ENCODE assay signal across 28 mouse cellular contexts in the genomic region with DNA sequence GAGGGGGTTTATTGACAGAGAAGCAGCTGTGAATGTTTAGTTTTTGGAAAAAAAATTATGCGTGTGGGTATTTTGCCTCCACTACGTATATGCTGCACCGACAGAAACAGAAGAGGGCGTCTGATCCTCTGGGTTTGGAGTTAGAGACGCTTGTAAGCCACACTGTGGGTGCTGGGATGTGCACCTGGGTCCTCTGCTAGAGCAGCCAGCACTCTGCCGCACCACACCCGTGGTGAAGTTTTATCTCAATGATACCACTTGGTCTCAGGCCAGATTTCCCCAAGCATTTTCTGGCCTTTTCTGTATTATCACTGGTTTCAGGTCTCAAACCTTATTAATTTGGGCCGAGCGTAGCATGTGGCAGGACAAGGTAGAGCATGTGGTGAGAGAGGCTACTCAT. TPM values are rescaled to one million over a fixed set of nuclear protein-coding genes. Genes with fewer than 3 reads are reported as not detected.
DNase-seq lines count a peak whose midpoint lies in the region; ATAC-seq and TF ChIP-seq lines count a peak whose summit lies in the region.
"Had no signal": no experiment of that assay in that cellular context is flagged by ENCODE, and none has a peak within 500 bp of the region (broad histone marks: within the 10 kb centered on the region; RNA-seq: fewer than 3 reads in every experiment).

No protein-coding gene starts in this region.

- TF ChIP-seq RAD21 in MEL (IDR thresholded peaks at IDR 0.05; ENCODE audit: low read depth, low read length) = no peak

- H3K27me3 ChIP-seq in MEL (ENCODE audit: control insufficient read depth in 1 of 2, insufficient read depth in 2 of 2, low read length in 2 of 2) = no peaks in the 10 kb centered on the region
- no peaks in the 10 kb centered on the region for H3K27me3 ChIP-seq in liver, embryonic 11.5 days (replicated peaks; ENCODE audit: control insufficient read depth, insufficient read depth, low read length)
- H3K27me3 ChIP-seq in liver, embryonic 14.5 days (ENCODE audit: control insufficient read depth, insufficient read depth, low read length) = no peaks in the 10 kb centered on the region
- no peaks in the 10 kb centered on the region for H3K27me3 ChIP-seq in heart, embryonic 12.5 days (replicated peaks)
- no peaks in the 10 kb centered on the region for H3K27me3 ChIP-seq in forebrain, embryonic 11.5 days (ENCODE audit: control insufficient read depth, insufficient read depth, low read length)
- H3K27me3 ChIP-seq: embryonic facial prominence, embryonic 13.5 days; hindbrain, embryonic 12.5 days; hindbrain, embryonic 15.5 days; Patski had no signal

- no peak for TF ChIP-seq POLR2A in MEL (IDR thresholded peaks at IDR 0.05; ENCODE audit: control insufficient read depth in 1 of 2, insufficient read depth in 1 of 2, low read depth in 1 of 2, low read length in 2 of 2, poor library complexity in 1 of 2)

- intact Hi-C loops in left cerebral cortex, postnatal 14 days (cut with DNase I) = no loop called here

- H3K9me3 ChIP-seq in MEL (replicated peaks; ENCODE audit: insufficient read depth, low read length) = no peaks in the 10 kb centered on the region
- no peaks in the 10 kb centered on the region for H3K9me3 ChIP-seq in liver, embryonic 11.5 days (ENCODE audit: control insufficient read depth, low read length)
- H3K9me3 ChIP-seq in liver, embryonic 14.5 days (ENCODE audit: control insufficient read depth, low read length) = no peaks in the 10 kb centered on the region
- no peaks in the 10 kb centered on the region for H3K9me3 ChIP-seq in heart, embryonic 12.5 days (replicated peaks)
- no peaks in the 10 kb centered on the region for H3K9me3 ChIP-seq in forebrain, embryonic 11.5 days (ENCODE audit: control insufficient read depth, low read length)
- H3K9me3 ChIP-seq: embryonic facial prominence, embryonic 10.5 days; embryonic facial prominence, embryonic 13.5 days; forebrain, embryonic 10.5 days; heart, embryonic 10.5 days; hindbrain, embryonic 12.5 days; hindbrain, embryonic 15.5 days had no signal

- peaks cover 2 to 13% of the 10 kb centered on the region in 2 experiments; a peak in 2 of 4 replicates for H3K4me1 ChIP-seq in MEL (ENCODE audit: control insufficient read depth in 1 of 2, insufficient read depth in 2 of 2, low read length in 2 of 2)
- peaks cover 4% of the 10 kb centered on the region for H3K4me1 ChIP-seq in liver, embryonic 11.5 days (replicated peaks; ENCODE audit: control insufficient read depth, insufficient read depth, low read length)
- H3K4me1 ChIP-seq in liver, embryonic 14.5 days (replicated peaks; ENCODE audit: control insufficient read depth in 2 of 2, insufficient read depth in 2 of 2, low read length in 1 of 2) = peaks cover 0 to 1% of the 10 kb centered on the region in 2 experiments; a peak in 1 of 4 replicates
- peaks cover 10% of the 10 kb centered on the region; the same call in 1 of the 2 replicates for H3K4me1 ChIP-seq in heart, embryonic 12.5 days (replicated peaks)
- no peaks in the 10 kb centered on the region for H3K4me1 ChIP-seq in forebrain, embryonic 11.5 days (replicated peaks; ENCODE audit: control insufficient read depth, insufficient read depth, low read length)
- H3K4me1 ChIP-seq: embryonic facial prominence, embryonic 13.5 days; hindbrain, embryonic 12.5 days; hindbrain, embryonic 15.5 days had no signal

- peak; percentile 68; the same call in 1 of the 2 replicates for ATAC-seq in liver, embryonic 11.5 days (replicated peaks; ENCODE audit: low FRiP score)
- peak; percentile 48; the same call in 1 of the 2 replicates for ATAC-seq in liver, embryonic 14.5 days (ENCODE audit: insufficient read depth)
- ATAC-seq in megakaryocyte progenitor cell, adult 5-6 weeks (replicated peaks; ENCODE audit: poor library complexity) = peak; percentile 73
- no peak for ATAC-seq in heart, embryonic 12.5 days (ENCODE audit: insufficient number of reproducible peaks, low FRiP score)
- no peak for ATAC-seq in forebrain, embryonic 11.5 days (replicated peaks; ENCODE audit: low FRiP score)
- ATAC-seq: forebrain, embryonic 14.5 days; forebrain, postnatal 0 days; Patski had no signal

- DNase-seq in MEL (ENCODE audit: low read depth, low spot score) = peak; percentile 55
- DNase-seq in liver, embryonic 11.5 days (ENCODE audit: low spot score) = no peak
- no peak for DNase-seq in liver, embryonic 14.5 days (ENCODE audit: low read depth in 3 of 3, low spot score in 3 of 3)
- DNase-seq in left cerebral cortex, postnatal 14 days (ENCODE audit: low spot score in 2 of 2) = no peak
- no peak for DNase-seq in forebrain, embryonic 11.5 days (ENCODE audit: low spot score)
- no peak for DNase-seq in heart, adult 9 months (ENCODE audit: low spot score in 2 of 2)
- DNase-seq: adrenal gland, postnatal 10 days; adrenal gland, postnatal 36 days; cerebellum, adult 11 months; cerebellum, adult 2 months; cerebellum, adult 9-11 months; cerebellum, postnatal 25 days; embryo, embryonic 11 days; forebrain, postnatal 0 days; gastrocnemius, adult 2 months; gastrocnemius, postnatal 14 days; heart, adult 18-20 months had no signal

- no peak overlapping the region for H3K4me2 ChIP-seq in liver, embryonic 11.5 days
- no peak overlapping the region for H3K4me2 ChIP-seq in liver, embryonic 14.5 days (ENCODE audit: low read depth)
- no peak overlapping the region for H3K4me2 ChIP-seq in heart, embryonic 12.5 days
- H3K4me2 ChIP-seq in forebrain, embryonic 11.5 days (ENCODE audit: low read depth, low read length, severe bottlenecking) = no peak overlapping the region
- H3K4me2 ChIP-seq: embryonic facial prominence, embryonic 13.5 days; hindbrain, embryonic 12.5 days; hindbrain, embryonic 15.5 days had no signal

- WGBS in liver, embryonic 11.5 days = 70% methylated on average over 9 of the region's 9 CpGs
- WGBS in liver, embryonic 14.5 days (ENCODE audit: insufficient replicate concordance) = 37% methylated on average over 9 of the region's 9 CpGs
- 75% methylated on average over 9 of the region's 9 CpGs for WGBS in heart, embryonic 12.5 days
- 90% methylated on average over 9 of the region's 9 CpGs for WGBS in forebrain, embryonic 11.5 days

- H3K27ac ChIP-seq in MEL (ENCODE audit: control insufficient read depth, low read depth, low read length) = peak overlapping the region; percentile 11; the same call in 1 of the 2 replicates
- H3K27ac ChIP-seq in liver, embryonic 11.5 days (ENCODE audit: low read depth, low read length) = no peak overlapping the region
- no peak overlapping the region for H3K27ac ChIP-seq in liver, embryonic 14.5 days
- H3K27ac ChIP-seq in heart, embryonic 12.5 days (ENCODE audit: poor library complexity, severe bottlenecking) = no peak overlapping the region
- no peak overlapping the region for H3K27ac ChIP-seq in forebrain, embryonic 11.5 days (ENCODE audit: low read depth, low read length)
- H3K27ac ChIP-seq: embryonic facial prominence, embryonic 10.5 days; embryonic facial prominence, embryonic 13.5 days; forebrain, embryonic 10.5 days; gastrocnemius, adult 2 months; heart, embryonic 10.5 days; hindbrain, embryonic 12.5 days; hindbrain, embryonic 15.5 days had no signal

- peak in 1 of 3 experiments; percentile 7; a peak in 1 of 6 replicates for TF ChIP-seq CTCF in MEL (IDR thresholded peaks at IDR 0.05 in 2 of 3, conservative IDR thresholded peaks at IDR 0.05 in 1 of 3; ENCODE audit: control insufficient read depth in 1 of 3, insufficient read depth in 1 of 3, low read depth in 2 of 3, low read length in 3 of 3, poor library complexity in 1 of 3, severe bottlenecking in 1 of 3)
- no peak for TF ChIP-seq CTCF in liver, embryonic 14.5 days (IDR thresholded peaks at IDR 0.05; ENCODE audit: low read depth)

- H3K79me2 ChIP-seq in MEL (ENCODE audit: control insufficient read depth, insufficient read depth, low read length, poor library complexity) = no peaks in the 10 kb centered on the region

- H3K4me3 ChIP-seq in MEL (ENCODE audit: control insufficient read depth in 1 of 2, insufficient read depth in 1 of 2, low read depth in 2 of 2, low read length in 2 of 2) = no peak overlapping the region
- H3K4me3 ChIP-seq in liver, embryonic 11.5 days (ENCODE audit: low read depth, low read length) = no peak overlapping the region
- H3K4me3 ChIP-seq in liver, embryonic 14.5 days (ENCODE audit: insufficient read depth in 1 of 2, low read depth in 2 of 2, low read length in 2 of 2) = no peak overlapping the region
- no peak overlapping the region for H3K4me3 ChIP-seq in heart, embryonic 12.5 days
- no peak overlapping the region for H3K4me3 ChIP-seq in forebrain, embryonic 11.5 days (ENCODE audit: low read depth, low read length)
- H3K4me3 ChIP-seq: embryonic facial prominence, embryonic 10.5 days; embryonic facial prominence, embryonic 13.5 days; erythroblast, embryonic 14.5 days; forebrain, embryonic 10.5 days; gastrocnemius, adult 2 months; heart, embryonic 10.5 days; hindbrain, embryonic 12.5 days; hindbrain, embryonic 15.5 days had no signal

- peak overlapping the region; percentile 20; the same call in 1 of the 2 replicates for H3K9ac ChIP-seq in MEL (ENCODE audit: control insufficient read depth, low read depth, low read length, poor library complexity, severe bottlenecking)
- no peak overlapping the region for H3K9ac ChIP-seq in liver, embryonic 11.5 days (ENCODE audit: low read depth, low read length)
- H3K9ac ChIP-seq in liver, embryonic 14.5 days (replicated peaks) = no peak overlapping the region
- H3K9ac ChIP-seq in heart, embryonic 12.5 days = no peak overlapping the region
- no peak overlapping the region for H3K9ac ChIP-seq in forebrain, embryonic 11.5 days (ENCODE audit: low read length)
- H3K9ac ChIP-seq: embryonic facial prominence, embryonic 13.5 days; forebrain, postnatal 0 days; hindbrain, embryonic 12.5 days; hindbrain, embryonic 15.5 days had no signal

- peak in 1 of 2 experiments; percentile 22; a peak in 1 of 4 replicates for TF ChIP-seq EP300 in MEL (IDR thresholded peaks at IDR 0.05; ENCODE audit: low read depth in 1 of 2, low read length in 2 of 2)
- TF ChIP-seq EP300 in liver, embryonic 14.5 days (IDR thresholded peaks at IDR 0.05; ENCODE audit: low read depth) = 0 out of 2 replicates have a peak, but pooled peaks have one; percentile 14

- H3K36me3 ChIP-seq in MEL (ENCODE audit: control insufficient read depth in 1 of 2, insufficient read depth in 2 of 2, low read length in 2 of 2) = peaks cover 0 to 11% of the 10 kb centered on the region in 2 experiments; a peak in 2 of 4 replicates
- no peaks in the 10 kb centered on the region for H3K36me3 ChIP-seq in liver, embryonic 11.5 days (ENCODE audit: control insufficient read depth, insufficient read depth, low read length)
- H3K36me3 ChIP-seq in liver, embryonic 14.5 days (replicated peaks; ENCODE audit: control insufficient read depth, insufficient read depth, low read depth) = no peaks in the 10 kb centered on the region
- H3K36me3 ChIP-seq in heart, embryonic 12.5 days = 0 out of 2 replicates have a peak, but pooled peaks cover 6% of the 10 kb centered on the region
- H3K36me3 ChIP-seq in forebrain, embryonic 11.5 days (ENCODE audit: control insufficient read depth, insufficient read depth, low read length) = no peaks in the 10 kb centered on the region

RNA-seq across cellular contexts. Expression of a gene that starts 16.4 kb away (rescaled TPM):
- total RNA-seq in MEL (2012; rRNA removed) = 1.2 and 1.9 TPM in 2 replicates
- polyA plus RNA-seq in MEL (2012; ENCODE audit: insufficient read depth in 1 of 2, insufficient read length in 2 of 2, low read depth in 1 of 2, low replicate concordance in 2 of 2, missing spikeins in 1 of 2) = 1 to 10 TPM in 1 of 2 experiments, not detected in 1; 2.3 TPM
- 8.7 and 11.7 TPM in 2 replicates for polyA plus RNA-seq in liver, embryonic 11.5 days (2014; fragmentation: Nextera tagmentation; extraction: Ambion mirVana)
- polyA plus RNA-seq in liver, embryonic 14.5 days (2012; rRNA removed) = 1.6 and 2.3 TPM in 2 replicates
- polyA plus RNA-seq in liver, embryonic 14.5 days (2014; fragmentation: Nextera tagmentation; extraction: Ambion mirVana) = 3.7 and 3.9 TPM in 2 replicates
- 18.0 and 22.4 TPM in 2 replicates for total RNA-seq in megakaryocyte progenitor cell, adult 5-6 weeks (2015)
- 13.9 and 16.8 TPM in 2 replicates for total RNA-seq in megakaryocyte progenitor cell, adult 5-6 weeks (2017)
- polyA plus RNA-seq in heart, embryonic 12.5 days (2016; fragmentation: Nextera tagmentation; extraction: Ambion mirVana) = 12.8 and 13.1 TPM in 2 replicates
- total RNA-seq in left cerebral cortex, postnatal 14 days (2021) = 10 to 100 TPM; 37.6 to 39.1 TPM
- 12.0 and 12.6 TPM in 2 replicates for polyA plus RNA-seq in forebrain, embryonic 11.5 days (2014; fragmentation: Nextera tagmentation; extraction: Ambion mirVana)

Comparison
In these comparisons a context has a peak if more than half of its experiments do, and no peak if none do; other contexts are left out.
1. ATAC-seq: peak in liver, embryonic 11.5 days (single experiment), liver, embryonic 14.5 days (single experiment) and megakaryocyte progenitor cell, adult 5-6 weeks (single experiment); none in heart, embryonic 12.5 days (single experiment) and forebrain, embryonic 11.5 days (single experiment).